Mouse (Mus musculus): Measurements from ENCODE around the gene Itgax.

DNA sequence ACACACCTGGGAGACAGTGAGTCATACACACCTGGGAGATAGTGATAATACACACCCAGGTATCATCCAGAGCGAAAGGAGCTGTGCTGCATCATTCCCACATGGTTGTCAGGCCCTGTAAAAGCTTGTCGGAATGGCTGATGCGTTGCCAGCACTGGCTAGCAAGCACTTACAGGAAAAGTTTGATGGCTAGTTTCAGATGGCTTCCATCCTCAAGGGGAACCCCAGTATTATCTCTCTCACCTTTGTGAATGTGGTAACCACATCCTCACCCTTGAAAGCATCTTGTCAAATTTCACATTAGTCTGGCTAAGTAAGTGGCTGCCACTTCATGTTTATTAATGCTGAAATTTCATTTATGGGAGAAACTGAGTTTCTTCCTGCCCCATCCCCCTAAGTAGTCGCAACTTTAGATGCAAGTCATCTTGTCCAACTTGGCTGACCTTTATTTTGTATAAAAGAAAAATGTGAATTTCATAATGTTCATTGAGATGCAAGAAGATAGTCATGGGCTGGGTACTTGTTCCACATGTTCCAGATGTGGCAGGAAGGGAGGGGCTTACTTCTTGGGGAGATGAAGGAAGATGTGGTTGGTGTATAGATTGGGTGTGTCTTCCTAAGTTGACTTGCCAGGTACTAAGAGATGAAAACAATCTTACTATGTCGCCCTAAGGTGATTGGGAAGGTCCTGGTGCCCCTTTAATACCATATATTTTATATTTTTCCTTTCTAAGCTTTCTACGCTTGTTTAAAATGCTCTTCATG is 9.4 kb upstream of the Itgax start:
- no peak for TF ChIP-seq CTCF (IDR thresholded peaks at IDR 0.05)
- no peak for TF ChIP-seq EP300 (IDR thresholded peaks at IDR 0.05)

Data from lung, postnatal 0 days (tissue).